Mouse (Mus musculus) midbrain, embryonic 15.5 days (tissue): ENCODE data around the gene 9130008F23Rik. TPM values are rescaled to one million over a fixed set of nuclear protein-coding genes. Genes with fewer than 3 reads are reported as not detected.

ENCODE experiments used
- ATAC-seq: fragments of 200-750 bp; cut with Nextera tagmentation; replicated peaks from 2 replicates; pipeline ENCODE4 v1.8.0; 2017; ENCODE audit warnings: moderate TSS enrichment
- H3K27ac ChIP-seq: fragments of 300-500 bp; sonication (generic); 2 replicates; pipeline ENCODE4 v1.5.1; 2015; ENCODE audit warnings: mild to moderate bottlenecking, inconsistent platforms
- H3K27me3 ChIP-seq: fragments of 300-500 bp; sonication (generic); replicated peaks from 2 replicates; pipeline ENCODE4 v1.6.1; 2015; ENCODE audit warnings: inconsistent platforms
- H3K36me3 ChIP-seq: fragments of 300-500 bp; sonication (generic); replicated peaks from 2 replicates; pipeline ENCODE4 v1.6.1; 2015; ENCODE audit warnings: inconsistent platforms
- H3K4me1 ChIP-seq: fragments of 300-500 bp; sonication (generic); 2 replicates; pipeline ENCODE4 v1.6.1; 2015; ENCODE audit warnings: inconsistent platforms
- H3K4me2 ChIP-seq: fragments of 300-500 bp; sonication (generic); 2 replicates; pipeline ENCODE4 v1.6.1; 2015; ENCODE audit warnings: inconsistent platforms, mild to moderate bottlenecking, moderate library complexity
- H3K4me3 ChIP-seq: fragments of 300-500 bp; sonication (generic); 2 replicates; pipeline ENCODE4 v1.5.1; 2015; ENCODE audit warnings: mild to moderate bottlenecking, inconsistent platforms
- H3K9ac ChIP-seq: fragments of 300-500 bp; sonication (generic); 2 replicates; pipeline ENCODE4 v1.6.1; 2015; ENCODE audit warnings: mild to moderate bottlenecking, inconsistent platforms
- H3K9me3 ChIP-seq: fragments of 300-500 bp; sonication (generic); 2 replicates; pipeline ENCODE4 v1.6.1; 2016; ENCODE audit warnings: inconsistent platforms
- WGBS: fragments of 180-500 bp; shearing (Covaris S2); methylation state at CpG from one replicate; pipeline ENCODE4 v1.1.7; 2015; ENCODE audit warnings: mixed read lengths; 5-methylcytosine and 5-hydroxymethylcytosine counted together
- polyA plus RNA-seq: library from polyadenylated mRNA; unstranded; fragments of >200 nt; fragmentation: Nextera tagmentation; extraction: Ambion mirVana; gene quantifications from 2 replicates; pipeline ENCODE4 v1.2.1, GENCODE M21; 2015

9130008F23Rik gene
- polyA plus RNA-seq, 1 experiment from 2014 or later, result 0.65 TPM

GRCm38 (mm10) chr17:40877741-40878140 is 2.6 kb downstream of the 9130008F23Rik start:
- Histone ChIP-seq H3K36me3 (no peaks in the 10 kb centered on the region), H3K9ac (no peak overlapping the region), H3K27me3 (no peaks in the 10 kb centered on the region; the same call in 1 of the 2 replicates), H3K9me3 (no peaks in the 10 kb centered on the region), H3K4me1 (peaks cover 10% of the 10 kb centered on the region), H3K27ac (no peak overlapping the region), H3K4me2 (no peak overlapping the region), H3K4me3 (no peak overlapping the region)
- 54% methylated on average over 3 of the region's 3 CpGs for WGBS
- ATAC-seq, result no peak

- H3K4me2 ChIP-seq, result no peak overlapping the region
- WGBS, result 97% methylated on average over 1 of the region's 1 CpGs
- ATAC-seq, result no peak
Observed at GRCm38 (mm10) chr17:40875568-40875967, 4.8 kb downstream of the 9130008F23Rik start.

GRCm38 (mm10) chr17:40874701-40875100 is 5.7 kb downstream of the 9130008F23Rik start:
- Histone ChIP-seq H3K4me3 (no peak overlapping the region), H3K27me3 (no peaks in the 10 kb centered on the region), H3K4me1 (0 out of 2 replicates have a peak, but pooled peaks cover 1% of the 10 kb centered on the region), H3K36me3 (no peaks in the 10 kb centered on the region), H3K9ac (no peak overlapping the region), H3K4me2 (no peak overlapping the region), H3K27ac (no peak overlapping the region), H3K9me3 (no peaks in the 10 kb centered on the region)
- 86% methylated on average over 3 of the region's 3 CpGs for WGBS
- no peak for ATAC-seq

More at GRCm38 (mm10) chr17:40875568-40875967, 4.8 kb downstream of the 9130008F23Rik start:
- Histone ChIP-seq H3K27me3 (no peaks in the 10 kb centered on the region; the same call in 1 of the 2 replicates), H3K4me3 (no peak overlapping the region), H3K4me1 (peaks cover 10% of the 10 kb centered on the region), H3K27ac (no peak overlapping the region), H3K9ac (no peak overlapping the region), H3K9me3 (no peaks in the 10 kb centered on the region), H3K36me3 (no peaks in the 10 kb centered on the region)

- no peak overlapping the region for H3K9ac ChIP-seq
- H3K27ac ChIP-seq, result no peak overlapping the region
- no peaks in the 10 kb centered on the region for H3K27me3 ChIP-seq
- no peak for ATAC-seq
- no peak overlapping the region for H3K4me3 ChIP-seq
- H3K9me3 ChIP-seq, result no peaks in the 10 kb centered on the region
- 81% methylated on average over 2 of the region's 2 CpGs for WGBS
- no peaks in the 10 kb centered on the region for H3K4me1 ChIP-seq
- H3K36me3 ChIP-seq, result no peaks in the 10 kb centered on the region
- no peak overlapping the region for H3K4me2 ChIP-seq
Observed at GRCm38 (mm10) chr17:40873582-40874011, 6.8 kb downstream of the 9130008F23Rik start.

GRCm38 (mm10) chr17:40872626-40873025 is 7.7 kb downstream of the 9130008F23Rik start:
- H3K36me3 ChIP-seq, result no peaks in the 10 kb centered on the region
- no peak overlapping the region for H3K4me2 ChIP-seq
- no peaks in the 10 kb centered on the region for H3K9me3 ChIP-seq
- H3K4me1 ChIP-seq, result no peaks in the 10 kb centered on the region
- ATAC-seq, result no peak
- no peak overlapping the region for H3K27ac ChIP-seq
- no peaks in the 10 kb centered on the region for H3K27me3 ChIP-seq
- 97% methylated on average over 6 of the region's 6 CpGs for WGBS
- H3K9ac ChIP-seq, result no peak overlapping the region
- H3K4me3 ChIP-seq, result no peak overlapping the region

GRCm38 (mm10) chr17:40868952-40869747 is 11.2 kb downstream of the 9130008F23Rik start:
- no peak overlapping the region for H3K4me2 ChIP-seq

GRCm38 (mm10) chr17:40855065-40855464 is 25.3 kb downstream of the 9130008F23Rik start:
- H3K9ac ChIP-seq, result no peak overlapping the region
- no peaks in the 10 kb centered on the region for H3K9me3 ChIP-seq
- H3K4me3 ChIP-seq, result no peak overlapping the region
- no peaks in the 10 kb centered on the region for H3K27me3 ChIP-seq
- no peak overlapping the region for H3K27ac ChIP-seq
- H3K36me3 ChIP-seq, result no peaks in the 10 kb centered on the region
- no peak for ATAC-seq
- no peak overlapping the region for H3K4me2 ChIP-seq
- no peaks in the 10 kb centered on the region for H3K4me1 ChIP-seq

More at GRCm38 (mm10) chr17:40868952-40869747, 11.2 kb downstream of the 9130008F23Rik start:
- Histone ChIP-seq H3K9ac (no peak overlapping the region), H3K27me3 (no peaks in the 10 kb centered on the region), H3K4me1 (no peaks in the 10 kb centered on the region), H3K36me3 (no peaks in the 10 kb centered on the region), H3K4me3 (no peak overlapping the region), H3K9me3 (no peaks in the 10 kb centered on the region), H3K27ac (no peak overlapping the region)
- ATAC-seq, result no peak
- WGBS, result 77% methylated on average over 10 of the region's 10 CpGs

GRCm38 (mm10) chr17:40837308-40837707 is 43.1 kb downstream of the 9130008F23Rik start:
- Histone ChIP-seq H3K27me3 (no peaks in the 10 kb centered on the region), H3K9me3 (no peaks in the 10 kb centered on the region), H3K27ac (no peak overlapping the region), H3K4me2 (no peak overlapping the region), H3K9ac (no peak overlapping the region), H3K4me3 (no peak overlapping the region), H3K36me3 (no peaks in the 10 kb centered on the region), H3K4me1 (no peaks in the 10 kb centered on the region)
- no peak for ATAC-seq

- H3K4me1 ChIP-seq, result no peaks in the 10 kb centered on the region
- no peaks in the 10 kb centered on the region for H3K36me3 ChIP-seq
- no peak overlapping the region for H3K27ac ChIP-seq
- no peak overlapping the region for H3K4me3 ChIP-seq
- H3K9me3 ChIP-seq, result no peaks in the 10 kb centered on the region
- H3K4me2 ChIP-seq, result no peak overlapping the region
- H3K27me3 ChIP-seq, result no peaks in the 10 kb centered on the region
- WGBS, result 61% methylated on average over 2 of the region's 2 CpGs
- ATAC-seq, result no peak
- no peak overlapping the region for H3K9ac ChIP-seq
Observed at GRCm38 (mm10) chr17:40831870-40832269, 48.5 kb downstream of the 9130008F23Rik start.

Other genes with a start within 250 kb of the 9130008F23Rik start
- gene Esp3, start 248.5 kb downstream of the 9130008F23Rik start, polyA plus RNA-seq, result not detected in 2 replicates
- not detected in 2 replicates for gene Esp1, start 153.4 kb downstream of the 9130008F23Rik start, polyA plus RNA-seq
- gene Crisp2, start 73.6 kb downstream of the 9130008F23Rik start, polyA plus RNA-seq, result not detected in 2 replicates
- gene Rhag, start 69.4 kb downstream of the 9130008F23Rik start, polyA plus RNA-seq, result 0.14 and 0.49 TPM in 2 replicates
- gene Glyatl3, start 33.8 kb upstream of the 9130008F23Rik start, polyA plus RNA-seq, result not detected in 2 replicates
- gene Mut, start 54.1 kb upstream of the 9130008F23Rik start, polyA plus RNA-seq, result 19.0 and 19.4 TPM in 2 replicates
- 8.5 and 8.6 TPM in 2 replicates for gene Cenpq, start 54.5 kb upstream of the 9130008F23Rik start, polyA plus RNA-seq